Mouse (Mus musculus) thymus, adult 18-20 months (tissue): ENCODE results near the gene Ptpn1.

Experiments used
- DNase-seq, 2 experiments: peaks; one replicate each; pipeline ENCODE4 v3.0.0; 2022; ENCODE audit warnings: mixed read lengths in 2 of 2

Gene Ptpn1

DNA sequence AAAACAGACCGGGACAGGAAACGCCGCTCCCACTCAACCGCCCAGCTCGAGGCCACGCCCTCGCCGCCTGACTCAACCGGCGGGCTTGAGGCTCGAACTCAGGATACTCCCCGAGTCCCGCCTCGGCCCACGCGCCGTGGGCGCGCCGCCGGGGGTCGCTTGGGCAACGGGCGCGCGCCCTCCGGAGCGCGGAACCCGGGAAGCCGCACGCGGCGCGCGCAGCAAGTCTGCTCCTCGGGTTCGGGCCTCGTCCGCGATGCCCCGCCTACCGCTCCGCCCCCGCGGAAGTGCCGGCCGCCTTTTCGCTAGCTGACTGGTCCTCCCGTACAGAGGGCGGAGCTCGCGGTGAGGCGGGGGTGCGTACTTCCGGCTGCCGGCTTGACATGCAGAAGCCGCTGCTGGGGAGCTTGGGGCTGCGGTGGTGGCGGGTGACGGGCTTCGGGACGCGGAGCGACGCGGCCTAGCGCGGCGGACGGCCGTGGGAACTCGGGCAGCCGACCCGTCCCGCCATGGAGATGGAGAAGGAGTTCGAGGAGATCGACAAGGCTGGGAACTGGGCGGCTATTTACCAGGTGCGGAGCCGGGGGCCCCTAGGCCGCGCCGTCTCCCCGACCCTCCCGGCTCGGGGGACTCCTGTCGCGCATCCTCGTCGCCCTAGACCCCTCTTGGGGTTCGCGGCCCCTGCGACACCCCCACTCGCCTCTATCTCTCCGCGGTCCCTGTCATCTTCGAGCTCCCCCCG is at the start of gene Ptpn1:
Ptpn1 (plus strand) TSS at position 73 of the 742 bp plus-strand sequence.
- peak; percentile 99 for DNase-seq

DNA sequence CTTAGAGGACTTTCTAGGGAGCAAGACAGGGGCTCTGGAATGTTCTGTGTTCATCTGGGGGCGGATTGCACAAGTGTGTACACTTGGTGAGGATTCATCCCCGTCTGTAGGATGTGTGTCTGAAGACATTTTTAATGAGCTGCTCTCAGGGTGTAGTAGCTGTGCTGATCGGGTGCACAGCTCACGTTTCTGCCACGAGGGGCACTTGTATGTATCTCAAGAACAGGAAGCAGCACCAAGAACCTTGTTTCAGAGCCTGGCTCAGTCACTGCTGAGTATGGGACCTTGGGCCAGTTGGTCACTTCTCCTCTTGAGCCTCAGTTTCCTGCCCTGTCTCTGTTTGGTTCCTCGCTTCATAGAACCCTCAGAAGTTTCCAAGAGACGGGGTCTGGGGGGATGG is 45.4 kb upstream of the Ptpn1 start:
- no peak for DNase-seq

GRCm38 (mm10) chr2:167887516-167888347 is 44.1 kb upstream of the Ptpn1 start:
- DNase-seq = no peak

GRCm38 (mm10) chr2:167888834-167889233 is 43.0 kb upstream of the Ptpn1 start:
- DNase-seq = no peak

- DNase-seq = no peak
Measured at GRCm38 (mm10) chr2:167889886-167890285, 42.0 kb upstream of the Ptpn1 start.

- DNase-seq = peak; percentile 25 to 32
Measured at GRCm38 (mm10) chr2:167891908-167892307, 39.9 kb upstream of the Ptpn1 start.

- DNase-seq = no peak
Measured at GRCm38 (mm10) chr2:167893680-167894079, 38.2 kb upstream of the Ptpn1 start.

GRCm38 (mm10) chr2:167894948-167895372 is 36.9 kb upstream of the Ptpn1 start:
- peak; percentile 60 to 62 for DNase-seq

- no peak for DNase-seq
Measured at GRCm38 (mm10) chr2:167897896-167898295, 34.0 kb upstream of the Ptpn1 start.

DNA sequence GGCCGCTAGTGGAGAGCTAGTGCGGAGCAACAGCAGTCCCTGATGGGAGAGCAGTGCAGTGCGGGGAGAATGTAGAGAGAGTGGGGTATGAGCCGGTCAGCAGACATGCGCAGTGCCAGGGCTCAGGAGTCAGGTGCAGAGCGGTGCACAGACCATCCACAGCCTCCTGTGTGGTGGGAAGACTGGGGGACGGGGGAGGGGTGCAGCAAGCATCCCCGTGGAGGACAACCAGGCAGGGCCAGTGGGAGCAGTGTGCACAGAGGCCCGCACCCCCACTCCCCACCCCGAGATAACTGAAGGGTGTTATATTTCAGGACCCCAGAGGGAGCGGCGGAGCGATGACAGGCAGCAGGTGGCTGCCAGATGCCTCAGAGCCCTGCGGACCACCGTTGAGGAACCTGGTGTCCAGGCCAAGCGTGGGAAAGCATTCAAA is 31.9 kb upstream of the Ptpn1 start:
- DNase-seq = no peak

DNA sequence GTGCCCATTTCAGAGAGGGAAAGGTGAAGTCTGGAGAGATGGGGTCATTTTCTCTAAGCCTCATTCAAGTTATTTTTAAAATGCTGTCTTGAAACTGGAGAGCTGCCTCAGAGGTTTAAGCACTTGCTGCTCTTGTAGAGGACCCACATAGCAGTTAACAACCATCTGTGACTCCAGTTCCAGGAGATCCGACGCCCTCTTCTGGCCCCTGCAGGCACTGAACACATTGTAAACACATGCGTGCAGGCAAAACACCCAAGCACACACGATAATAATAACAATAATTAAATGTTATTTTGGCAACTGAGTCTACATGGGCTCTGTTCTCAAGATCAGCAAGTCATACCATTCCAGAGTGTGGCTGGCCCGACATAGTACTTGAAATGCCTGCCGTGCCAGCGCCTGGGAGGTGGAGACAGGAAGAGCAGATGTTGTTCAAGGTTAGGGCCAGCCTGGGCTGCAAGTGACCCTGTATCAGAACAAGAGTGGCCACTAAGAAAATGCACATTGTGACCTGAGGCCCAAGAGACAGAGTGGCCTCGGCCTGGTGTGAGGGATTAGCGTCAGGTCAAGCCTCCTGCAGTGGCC is 29.6 kb upstream of the Ptpn1 start:
- DNase-seq = no peak

DNA sequence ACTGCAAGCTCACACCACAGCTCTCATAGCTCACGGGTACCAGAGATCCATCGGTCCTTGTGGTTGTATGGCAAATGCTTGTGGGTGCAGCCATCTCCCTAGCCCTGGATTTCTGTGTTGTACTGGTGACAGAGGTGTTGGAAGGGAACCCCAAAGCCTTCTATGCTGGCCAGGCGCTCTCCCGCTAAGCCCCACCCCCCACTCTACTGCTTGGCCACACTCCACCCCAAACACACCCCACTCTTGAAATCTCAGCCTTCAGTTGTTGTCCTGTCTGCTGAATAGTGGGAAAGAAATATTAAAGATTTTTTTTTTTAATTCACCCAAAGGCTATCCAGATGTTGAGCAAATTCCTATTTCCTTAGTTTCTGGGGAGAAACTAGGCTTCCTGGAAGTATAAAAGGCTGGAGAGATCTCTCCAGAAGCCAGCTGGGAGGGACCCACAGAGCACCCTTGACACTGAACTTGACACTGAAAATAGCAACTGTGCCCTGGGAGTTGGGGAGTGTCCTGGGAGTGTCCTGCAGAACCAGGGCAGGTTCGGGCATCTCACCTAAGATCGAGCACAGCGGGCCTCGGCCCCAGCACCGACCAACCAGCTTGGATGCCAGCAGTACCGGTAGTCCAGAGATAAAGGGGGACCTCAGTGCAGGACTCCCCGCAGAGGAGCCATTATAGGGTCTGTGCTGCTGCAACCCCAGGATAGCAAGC is 28.5 kb upstream of the Ptpn1 start:
- DNase-seq = no peak

DNA sequence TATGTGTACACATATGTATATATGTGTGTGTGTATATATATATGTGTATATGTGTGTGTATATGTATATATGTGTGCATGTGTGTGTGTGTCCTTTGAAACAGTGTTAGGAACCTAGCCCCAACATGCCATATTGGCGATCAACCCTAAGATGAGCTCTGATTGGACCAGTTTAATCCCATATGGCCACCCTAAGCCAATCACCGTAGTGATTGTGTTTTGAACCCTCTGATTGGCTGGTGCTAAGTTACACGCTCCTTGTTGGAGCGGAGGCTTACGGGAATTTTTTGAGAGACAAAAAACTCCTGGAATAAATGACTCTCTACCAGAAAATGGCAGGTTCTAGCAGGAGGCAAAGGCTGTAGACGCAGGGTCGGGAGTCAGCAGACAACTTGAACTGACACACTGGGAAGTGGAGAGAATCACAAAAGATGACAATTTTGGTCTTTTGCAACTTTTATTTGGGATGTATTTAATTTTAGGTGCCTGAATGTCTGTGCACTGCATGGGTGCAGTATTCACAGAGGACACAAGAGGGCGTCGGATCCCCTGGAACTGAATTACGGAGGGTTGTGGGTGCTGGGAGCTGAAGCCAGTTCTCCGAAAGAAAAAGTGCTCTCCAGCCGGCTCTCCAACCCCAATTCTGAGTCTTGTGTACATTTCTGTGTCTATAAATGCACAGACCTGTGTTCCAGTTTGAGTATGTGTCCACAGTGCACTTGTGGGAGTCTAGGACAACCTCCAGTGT is 27.1 kb upstream of the Ptpn1 start:
- DNase-seq = no peak

- DNase-seq = no peak
Measured at GRCm38 (mm10) chr2:167905561-167905960, 26.3 kb upstream of the Ptpn1 start.

DNA sequence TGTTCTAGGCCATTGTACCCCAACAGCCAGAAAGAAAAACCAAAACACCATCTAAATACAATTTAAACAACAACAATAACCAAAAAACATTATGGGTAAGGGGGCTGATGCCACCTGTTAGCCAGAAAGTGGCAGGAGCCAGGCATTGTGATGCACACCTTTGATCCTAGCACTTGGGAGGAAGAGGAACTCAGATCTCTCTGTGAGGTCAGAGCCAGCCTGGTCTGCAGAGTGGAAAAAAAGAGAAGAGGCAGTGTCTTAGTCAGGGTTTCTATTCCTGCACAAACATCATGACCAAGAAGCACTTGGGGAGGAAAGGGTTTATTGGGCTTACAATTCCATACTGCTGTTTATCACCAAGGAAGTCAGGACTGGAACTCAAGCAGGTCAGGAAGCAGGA is 25.1 kb upstream of the Ptpn1 start:
- no peak for DNase-seq

DNA sequence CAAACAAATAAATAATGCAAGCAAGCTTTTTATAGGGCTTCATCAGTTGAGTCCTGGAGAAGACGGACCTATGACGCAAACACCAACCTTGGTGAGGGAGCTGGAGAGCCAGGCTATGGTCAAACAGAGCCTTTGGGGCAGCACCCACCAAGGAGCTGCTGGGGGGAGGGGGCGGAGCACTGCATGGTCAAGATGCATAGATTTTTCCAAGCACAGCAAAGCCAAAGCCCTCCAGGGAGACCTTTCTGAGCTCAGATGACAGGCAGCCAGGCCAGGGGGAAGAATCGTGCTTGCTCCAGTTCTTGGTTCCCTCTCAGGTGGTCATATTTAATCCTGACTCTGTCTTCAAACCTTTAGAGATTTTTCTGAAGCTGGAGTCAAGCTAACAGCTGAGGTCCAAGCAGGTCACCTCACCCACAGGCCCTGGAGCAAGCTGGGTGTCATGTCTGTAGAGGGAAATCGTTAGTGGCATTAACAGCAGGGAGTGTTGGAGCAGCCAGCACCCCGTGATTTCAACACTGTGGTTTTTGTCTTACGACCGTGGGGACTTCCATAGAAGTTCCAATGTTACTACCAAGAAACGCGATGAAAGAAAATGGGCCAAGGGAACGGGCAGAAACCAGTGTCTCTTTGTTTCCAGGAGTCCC is 22.2 kb upstream of the Ptpn1 start:
- DNase-seq = no peak

DNA sequence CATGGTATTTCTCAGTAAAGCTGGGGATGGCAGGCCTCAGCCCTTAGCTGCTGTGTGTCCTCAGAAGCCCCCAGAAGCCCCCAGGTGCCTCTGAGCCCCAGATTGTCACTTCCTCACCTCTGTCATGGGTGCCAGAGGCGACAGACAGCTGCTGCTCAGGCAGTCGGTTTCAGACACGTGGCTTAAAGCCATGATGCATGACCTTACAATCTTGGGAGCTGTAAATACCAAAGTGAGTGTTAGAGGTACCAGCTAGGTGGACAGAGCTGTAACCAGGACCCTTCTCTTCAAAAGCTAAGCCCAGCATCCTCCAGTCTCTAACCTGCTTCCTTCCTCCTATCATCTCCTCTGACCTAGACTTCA is 21.7 kb upstream of the Ptpn1 start:
- DNase-seq = no peak

DNA sequence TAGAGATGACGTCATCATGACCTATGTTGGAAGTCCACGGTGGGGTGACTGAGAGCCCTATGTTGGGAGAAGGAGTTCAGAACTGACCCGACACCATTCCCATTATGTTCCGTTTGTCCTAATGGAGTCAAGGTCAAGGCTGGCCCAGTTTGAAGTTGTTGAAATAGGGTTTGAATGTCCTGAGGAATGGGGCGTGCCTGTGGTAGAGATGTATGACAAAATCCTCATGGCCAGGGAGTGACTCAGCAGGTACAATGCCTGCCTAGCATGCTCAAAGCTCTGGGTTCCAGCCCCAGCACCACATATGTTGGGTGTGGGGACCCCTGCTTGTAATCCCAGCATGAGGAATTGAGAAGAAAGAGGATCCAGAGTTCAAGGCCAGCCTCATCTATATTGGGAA is 20.3 kb upstream of the Ptpn1 start:
- no peak for DNase-seq

GRCm38 (mm10) chr2:167919081-167919480 is 12.8 kb upstream of the Ptpn1 start:
- no peak for DNase-seq

GRCm38 (mm10) chr2:167920041-167920440 is 11.8 kb upstream of the Ptpn1 start:
- DNase-seq = no peak

DNA sequence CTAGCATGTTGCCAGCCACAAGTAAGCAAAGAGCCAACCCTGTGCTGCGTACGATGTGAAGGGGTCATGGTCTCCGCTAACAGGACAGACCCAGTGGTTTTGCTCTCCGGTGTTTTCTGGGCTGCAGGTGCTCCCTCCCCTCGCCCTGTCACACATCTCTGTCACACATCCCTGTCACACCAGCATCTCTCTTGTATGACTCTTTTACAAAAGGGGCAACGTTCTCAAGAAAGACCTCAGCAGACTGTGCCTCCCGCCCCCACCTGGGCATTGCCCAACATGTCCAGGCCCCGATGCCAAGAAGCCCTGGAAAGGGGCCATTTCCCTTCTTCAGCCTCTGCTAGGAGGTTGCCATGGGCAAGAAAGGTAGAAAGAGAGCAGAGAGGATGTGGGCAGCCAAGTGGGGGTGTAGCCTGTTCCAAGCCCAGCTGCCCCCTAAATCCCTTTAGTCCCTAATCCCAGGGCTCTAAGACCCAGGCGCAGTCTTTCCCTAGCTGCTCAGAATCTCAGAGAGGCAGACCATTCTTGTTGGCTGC is 10.8 kb upstream of the Ptpn1 start:
- DNase-seq = no peak

GRCm38 (mm10) chr2:167921823-167922222 is 10.0 kb upstream of the Ptpn1 start:
- DNase-seq = no peak
